Comparison of ENCODE assay signal across 19 mouse cellular contexts in genomic region chr5:4737013-4737412, GRCm38 (mm10). TPM values are rescaled to one million over a fixed set of nuclear protein-coding genes. Genes with fewer than 3 reads are reported as not detected.
DNase-seq lines count a peak whose midpoint lies in the region; ATAC-seq and TF ChIP-seq lines count a peak whose summit lies in the region.
"Had no signal": no experiment of that assay in that cellular context is flagged by ENCODE, and none has a peak within 500 bp of the region (broad histone marks: within the 10 kb centered on the region; RNA-seq: fewer than 3 reads in every experiment).

No protein-coding gene starts in this region.

- H3K4me3 ChIP-seq in liver, embryonic 14.5 days (ENCODE audit: insufficient read depth in 1 of 2, low read depth in 2 of 2, low read length in 2 of 2), result no peak overlapping the region
- H3K4me3 ChIP-seq: erythroblast, embryonic 14.5 days; heart, embryonic 10.5 days had no signal

- H3K4me1 ChIP-seq in liver, embryonic 14.5 days (replicated peaks; ENCODE audit: control insufficient read depth in 2 of 2, insufficient read depth in 2 of 2, low read length in 1 of 2), result peaks cover 0 to 4% of the 10 kb centered on the region in 2 experiments; a peak in 1 of 4 replicates

- TF ChIP-seq EP300 in liver, embryonic 14.5 days (IDR thresholded peaks at IDR 0.05; ENCODE audit: low read depth), result no peak

- no peaks in the 10 kb centered on the region for H3K9me3 ChIP-seq in liver, embryonic 14.5 days (ENCODE audit: control insufficient read depth, low read length)
- H3K9me3 ChIP-seq: G1E; heart, embryonic 10.5 days had no signal

- TF ChIP-seq CTCF in liver, embryonic 14.5 days (IDR thresholded peaks at IDR 0.05; ENCODE audit: low read depth), result no peak

- peak; percentile 21; the same call in 1 of the 2 replicates for ATAC-seq in liver, embryonic 14.5 days (ENCODE audit: insufficient read depth)

- 31% methylated on average over 6 of the region's 6 CpGs for WGBS in liver, embryonic 14.5 days (ENCODE audit: insufficient replicate concordance)

- no peak overlapping the region for H3K4me2 ChIP-seq in liver, embryonic 14.5 days (ENCODE audit: low read depth)

- no peaks in the 10 kb centered on the region for H3K27me3 ChIP-seq in liver, embryonic 14.5 days (ENCODE audit: control insufficient read depth, insufficient read depth, low read length)

- DNase-seq in embryo, embryonic 10.5 days (ENCODE audit: low spot score), result peak; percentile 21
- DNase-seq in kidney, adult 11 months, result peak; percentile 95
- peak; percentile 68 for DNase-seq in kidney, postnatal 10 days
- no peak for DNase-seq in liver, embryonic 14.5 days (ENCODE audit: low read depth in 3 of 3, low spot score in 3 of 3)
- no peak for DNase-seq in frontal cortex, adult 2 months (ENCODE audit: extremely low spot score in 1 of 2, low spot score in 1 of 2)
- DNase-seq in urinary bladder, postnatal 14 days (ENCODE audit: low spot score), result no peak
- DNase-seq in heart, adult 9 months (ENCODE audit: low spot score in 2 of 2), result no peak
- no peak for DNase-seq in thymus, postnatal 36 days
- DNase-seq: adrenal gland, adult 8-10 months; cerebellum, adult 8-10 months; forebrain, postnatal 0 days; gastrocnemius, postnatal 10 days; lung, adult 2 months; midbrain, embryonic 14.5 days; thymus, adult 18-20 months had no signal

- H3K27ac ChIP-seq in liver, embryonic 14.5 days, result no peak overlapping the region
- H3K27ac ChIP-seq: heart, embryonic 10.5 days; macrophage had no signal

- no peaks in the 10 kb centered on the region for H3K36me3 ChIP-seq in liver, embryonic 14.5 days (replicated peaks; ENCODE audit: control insufficient read depth, insufficient read depth, low read depth)
- H3K36me3 ChIP-seq: G1E; heart, embryonic 10.5 days had no signal

- no peak overlapping the region for H3K9ac ChIP-seq in liver, embryonic 14.5 days (replicated peaks)
- H3K9ac ChIP-seq: forebrain, postnatal 0 days had no signal

RNA-seq across cellular contexts. Expression of gene Fzd1, which starts 20.8 kb away (rescaled TPM):
- 3.6 and 3.9 TPM in 2 replicates for polyA plus RNA-seq in liver, embryonic 14.5 days (2012; rRNA removed)
- 2.6 and 2.8 TPM in 2 replicates for polyA plus RNA-seq in liver, embryonic 14.5 days (2014; fragmentation: Nextera tagmentation; extraction: Ambion mirVana)
- 9.0 and 10.2 TPM in 2 replicates for polyA plus RNA-seq in frontal cortex, adult 2 months (2012; rRNA removed)
- polyA plus RNA-seq: G1E had no signal

Comparison
In these comparisons a context has a peak if more than half of its experiments do, and no peak if none do; other contexts are left out.
1. DNase-seq: peak in embryo, embryonic 10.5 days (single experiment), kidney, adult 11 months (single experiment) and kidney, postnatal 10 days (single experiment); none in liver, embryonic 14.5 days (0 of 3), frontal cortex, adult 2 months (0 of 2), urinary bladder, postnatal 14 days (single experiment), heart, adult 9 months (0 of 2) and thymus, postnatal 36 days (0 of 2).